ENCODE assay signal across 22 mouse cellular contexts in genomic region chr7:109381131-109381530, GRCm38 (mm10). TPM values are rescaled to one million over a fixed set of nuclear protein-coding genes. Genes with fewer than 3 reads are reported as not detected.
A peak's percentile ranks its signal among the peaks of the same experiment; 100 is the strongest.
DNase-seq lines count a peak whose midpoint lies in the region; ATAC-seq and TF ChIP-seq lines count a peak whose summit lies in the region.
"Had no signal": no experiment of that assay in that cellular context is flagged by ENCODE, and none has a peak within 500 bp of the region (broad histone marks: within the 10 kb centered on the region; RNA-seq: fewer than 3 reads in every experiment).

No protein-coding gene starts in this region.

- in situ Hi-C loops in ES-E14 (cut with MboI; ENCODE audit: low sequenced_read_pairs in 2 of 2, unreplicated experiment in 2 of 2), result no loop called here

- DNase-seq in ES-E14 (ENCODE audit: low read depth, low spot score) (peak; percentile 43), WW6 (ENCODE audit: low read depth, low spot score) (peak; percentile 7)
- DNase-seq in forebrain, postnatal 0 days, result no peak
- no peak for DNase-seq in adrenal gland, postnatal 14 days
- no peak for DNase-seq in T-cell, adult 2 months (ENCODE audit: low spot score)
- DNase-seq: adrenal gland, adult 2 months; adrenal gland, postnatal 10 days; adrenal gland, postnatal 36 days; cerebellum, adult 11-12 months; cerebellum, adult 2 months; cerebellum, adult 9-10 months; cerebellum, postnatal 10 days; cerebellum, postnatal 25 days; embryo, embryonic 11 days had no signal

- H3K4me2 ChIP-seq in forebrain, postnatal 0 days (ENCODE audit: low read depth), result no peak overlapping the region
- H3K4me2 ChIP-seq: embryonic facial prominence, embryonic 13.5 days; embryonic facial prominence, embryonic 15.5 days; forebrain, embryonic 12.5 days had no signal

- no peak overlapping the region for H3K4me3 ChIP-seq in ES-E14 (ENCODE audit: insufficient read depth in 1 of 2, low read depth in 1 of 2, low read length in 2 of 2, poor library complexity in 1 of 2, severe bottlenecking in 1 of 2)
- no peak overlapping the region for H3K4me3 ChIP-seq in forebrain, postnatal 0 days (ENCODE audit: low read depth, low read length)
- H3K4me3 ChIP-seq: embryonic facial prominence, embryonic 13.5 days; embryonic facial prominence, embryonic 15.5 days; erythroblast, embryonic 14.5 days; forebrain, embryonic 10.5 days; forebrain, embryonic 12.5 days had no signal

- WGBS in forebrain, postnatal 0 days, result 77% methylated on average over 1 of the region's 1 CpGs

- H3K4me1 ChIP-seq in ES-E14 (ENCODE audit: control insufficient read depth in 2 of 2, insufficient read depth in 2 of 2, low read length in 2 of 2, poor library complexity in 1 of 2), result no peaks in the 10 kb centered on the region
- H3K4me1 ChIP-seq in forebrain, postnatal 0 days (ENCODE audit: insufficient read depth), result no peaks in the 10 kb centered on the region
- H3K4me1 ChIP-seq: embryonic facial prominence, embryonic 13.5 days; embryonic facial prominence, embryonic 15.5 days; forebrain, embryonic 10.5 days; forebrain, embryonic 12.5 days had no signal

- H3K27ac ChIP-seq in ES-E14 (ENCODE audit: insufficient read depth, low read depth, low read length, poor library complexity, severe bottlenecking), result no peak overlapping the region
- no peak overlapping the region for H3K27ac ChIP-seq in forebrain, postnatal 0 days (ENCODE audit: low read depth, low read length)
- H3K27ac ChIP-seq: embryonic facial prominence, embryonic 13.5 days; embryonic facial prominence, embryonic 15.5 days; forebrain, embryonic 10.5 days; forebrain, embryonic 12.5 days had no signal

- no peak for TF ChIP-seq CTCF in forebrain, postnatal 0 days (IDR thresholded peaks at IDR 0.05; ENCODE audit: low read depth)

- no peak for ATAC-seq in forebrain, postnatal 0 days
- ATAC-seq: forebrain, embryonic 14.5 days; forebrain, embryonic 16.5 days had no signal

- no peaks in the 10 kb centered on the region; the same call in 1 of the 2 replicates for H3K9me3 ChIP-seq in ES-E14 (ENCODE audit: control insufficient read depth, insufficient read depth, low read depth, low read length)
- 0 out of 2 replicates have a peak, but pooled peaks cover 7% of the 10 kb centered on the region for H3K9me3 ChIP-seq in forebrain, postnatal 0 days (ENCODE audit: low read length)
- H3K9me3 ChIP-seq: embryonic facial prominence, embryonic 15.5 days had no signal

- H3K36me3 ChIP-seq in ES-E14 (ENCODE audit: control insufficient read depth, insufficient read depth, low read length, poor library complexity, severe bottlenecking), result no peaks in the 10 kb centered on the region
- no peaks in the 10 kb centered on the region for H3K36me3 ChIP-seq in forebrain, postnatal 0 days (ENCODE audit: insufficient read depth)
- H3K36me3 ChIP-seq: embryonic facial prominence, embryonic 13.5 days; embryonic facial prominence, embryonic 15.5 days; forebrain, embryonic 10.5 days; forebrain, embryonic 12.5 days had no signal

- H3K9ac ChIP-seq in ES-E14 (ENCODE audit: insufficient read depth, low read depth, low read length, poor library complexity, severe bottlenecking), result no peak overlapping the region
- H3K9ac ChIP-seq in forebrain, postnatal 0 days, result no peak overlapping the region
- H3K9ac ChIP-seq: embryonic facial prominence, embryonic 13.5 days; embryonic facial prominence, embryonic 15.5 days; forebrain, embryonic 12.5 days had no signal

- H3K27me3 ChIP-seq in forebrain, postnatal 0 days (ENCODE audit: insufficient read depth, low read length), result no peaks in the 10 kb centered on the region
- H3K27me3 ChIP-seq: embryonic facial prominence, embryonic 13.5 days; embryonic facial prominence, embryonic 15.5 days; forebrain, embryonic 12.5 days had no signal

TF ChIP-seq in ES-E14, 5 proteins besides CTCF, POLR2A, EP300 and RAD21:
- TF ChIP-seq HCFC1 (IDR thresholded peaks at IDR 0.05; ENCODE audit: borderline replicate concordance, insufficient read depth, low read length) (no peak), MAFK (IDR thresholded peaks at IDR 0.05; ENCODE audit: insufficient read depth, low read depth, low read length) (no peak), ZC3H11A (IDR thresholded peaks at IDR 0.05; ENCODE audit: borderline replicate concordance, low read depth, low read length) (no peak), ZNF384 (IDR thresholded peaks at IDR 0.05; ENCODE audit: low read depth, low read length) (no peak), CHD2 (IDR thresholded peaks at IDR 0.05; ENCODE audit: low read depth, low read length) (no peak)

RNA-seq across cellular contexts. Expression of gene Stk33, which starts 57.8 kb away (rescaled TPM):
- total RNA-seq in ES-E14 (2012; rRNA removed), result 0.31 TPM in 1 of 2 replicates, not detected in the other
- 5.2 and 9.7 TPM in 2 replicates for total RNA-seq in forebrain, postnatal 0 days (2014; rRNA removed)
- 4.2 and 5.3 TPM in 2 replicates for polyA plus RNA-seq in forebrain, postnatal 0 days (2015; fragmentation: Nextera tagmentation; extraction: Ambion mirVana)
- 0.15 and 0.41 TPM in 2 replicates for total RNA-seq in adrenal gland, postnatal 14 days (2021)
- total RNA-seq: MEL had no signal
- polyA plus RNA-seq: erythroblast, embryonic 14.5 days had no signal

Comparison
In these comparisons a context has a peak if more than half of its experiments do, and no peak if none do; other contexts are left out.
1. DNase-seq: peak in ES-E14 (single experiment) and WW6 (single experiment); none in forebrain, postnatal 0 days (single experiment), adrenal gland, postnatal 14 days (single experiment) and T-cell, adult 2 months (single experiment).